Mouse (Mus musculus): Measurements from ENCODE around the gene Defa34. TPM values are rescaled to one million over a fixed set of nuclear protein-coding genes. Genes with fewer than 3 reads are reported as not detected.

The Defa34 gene
- polyA plus RNA-seq (2014; fragmentation: Illumina TruSeq; extraction: RNeasy Lipid Tissue Mini Kit (QIAGEN cat#74804); ENCODE audit: low read depth, low replicate concordance) = not detected

DNA sequence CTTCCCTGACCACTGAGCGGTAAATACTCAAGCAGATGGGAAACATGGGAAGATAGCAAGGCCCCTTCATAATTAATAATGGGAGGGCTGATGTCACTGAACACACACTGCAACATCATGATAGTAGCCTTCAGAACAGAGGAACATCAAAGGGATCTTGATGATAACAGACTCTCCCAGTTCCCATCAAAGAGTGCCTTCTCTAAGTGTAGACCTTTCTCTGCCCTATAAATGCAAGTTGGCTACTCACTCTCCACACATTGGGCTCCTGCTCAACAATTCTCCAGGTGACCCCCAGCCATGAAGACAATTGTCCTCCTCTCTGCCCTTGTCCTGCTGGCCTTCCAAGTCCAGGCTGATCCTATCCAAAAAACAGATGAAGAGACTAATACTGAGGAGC is at the start of gene Defa34:
Gene Defa34 (plus strand): TSS at position 301 of the 400 bp plus-strand sequence.

DNA sequence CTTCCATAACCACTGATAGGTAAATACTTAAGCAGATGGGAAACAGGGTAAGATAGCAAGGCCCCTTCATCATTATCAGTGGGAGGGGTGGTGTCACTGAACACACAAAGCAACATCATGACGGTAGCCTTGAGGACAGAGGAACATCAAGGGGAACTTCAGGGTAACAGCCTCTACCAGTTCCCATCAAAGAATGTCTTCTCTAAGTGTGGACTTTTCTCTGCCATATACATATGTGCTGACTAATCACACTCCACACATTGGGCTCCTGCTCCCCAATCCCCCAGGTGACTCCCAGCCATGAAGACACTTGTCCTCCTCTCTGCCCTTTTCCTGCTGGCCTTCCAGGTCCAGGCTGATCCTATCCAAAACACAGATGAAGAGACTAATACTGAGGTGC is 47.7 kb upstream of the Defa34 start, which contains the start of gene Defa26:
Gene Defa26 (plus strand): TSS at position 301 of the 400 bp plus-strand sequence.

DNA sequence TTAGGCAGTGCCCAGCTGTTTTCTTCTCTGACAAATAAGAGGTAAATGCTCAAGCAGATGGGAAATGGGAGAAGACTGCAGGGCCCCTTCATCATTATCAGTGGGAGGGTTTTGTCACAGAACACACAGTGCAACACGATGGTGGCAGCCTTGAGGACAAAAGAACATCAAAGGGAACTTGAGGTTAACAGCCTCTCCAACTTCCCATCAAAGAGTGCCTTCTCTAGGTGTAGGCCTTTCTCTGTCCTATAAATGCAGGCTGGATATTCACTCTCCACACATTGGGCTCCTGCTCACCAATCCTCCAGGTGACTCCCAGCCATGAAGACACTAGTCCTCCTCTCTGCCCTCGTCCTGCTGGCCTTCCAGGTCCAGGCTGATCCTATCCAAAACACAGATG is 10.1 kb upstream of the Defa34 start, which contains the start of gene Defa17:
Gene Defa17 (plus strand): TSS at position 301 of the 400 bp plus-strand sequence.

DNA sequence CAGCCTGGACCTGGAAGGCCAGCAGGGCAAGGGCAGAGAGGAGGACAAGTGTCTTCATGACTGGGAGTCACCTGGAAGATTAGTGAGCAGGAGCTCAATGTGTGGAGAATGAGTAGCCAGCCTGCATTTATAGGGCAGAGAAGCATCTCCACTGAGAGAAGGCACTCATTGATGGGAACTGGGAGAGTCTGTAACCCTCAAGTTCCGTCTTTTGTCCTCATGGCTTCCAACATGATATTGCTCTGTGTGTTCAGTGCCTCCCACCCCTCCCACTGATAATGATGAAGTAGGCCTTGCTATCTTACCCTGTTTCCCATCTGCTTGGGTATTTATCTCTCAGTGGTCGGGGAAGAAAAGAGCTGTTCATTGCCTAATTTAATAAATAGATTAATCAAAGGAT is 37.9 kb downstream of the Defa34 start, which contains the start of gene AY761184:
Gene AY761184 (minus strand): TSS at position 101 of the 400 bp plus-strand sequence.

Other genes with a start within 250 kb of the Defa34 start
- not detected for gene Defa36, start 238.4 kb upstream of the Defa34 start, polyA plus RNA-seq (2014; fragmentation: Illumina TruSeq; extraction: RNeasy Lipid Tissue Mini Kit (QIAGEN cat#74804); ENCODE audit: low read depth, low replicate concordance)
- gene Gm7849, start 209.2 kb upstream of the Defa34 start, polyA plus RNA-seq (2014; fragmentation: Illumina TruSeq; extraction: RNeasy Lipid Tissue Mini Kit (QIAGEN cat#74804); ENCODE audit: low read depth, low replicate concordance) = 2.2 TPM
- gene Defa20, start 156.5 kb upstream of the Defa34 start, polyA plus RNA-seq (2014; fragmentation: Illumina TruSeq; extraction: RNeasy Lipid Tissue Mini Kit (QIAGEN cat#74804); ENCODE audit: low read depth, low replicate concordance) = not detected
- gene Defa32, start 136.8 kb upstream of the Defa34 start, polyA plus RNA-seq (2014; fragmentation: Illumina TruSeq; extraction: RNeasy Lipid Tissue Mini Kit (QIAGEN cat#74804); ENCODE audit: low read depth, low replicate concordance) = not detected
- not detected for gene Defa37, start 100.4 kb upstream of the Defa34 start, polyA plus RNA-seq (2014; fragmentation: Illumina TruSeq; extraction: RNeasy Lipid Tissue Mini Kit (QIAGEN cat#74804); ENCODE audit: low read depth, low replicate concordance)
- gene Defa28, start 82.8 kb upstream of the Defa34 start, polyA plus RNA-seq (2014; fragmentation: Illumina TruSeq; extraction: RNeasy Lipid Tissue Mini Kit (QIAGEN cat#74804); ENCODE audit: low read depth, low replicate concordance) = not detected
- not detected for gene Gm7861, start 71.3 kb upstream of the Defa34 start, polyA plus RNA-seq (2014; fragmentation: Illumina TruSeq; extraction: RNeasy Lipid Tissue Mini Kit (QIAGEN cat#74804); ENCODE audit: low read depth, low replicate concordance)
- not detected for gene Defa26, start 47.6 kb upstream of the Defa34 start, polyA plus RNA-seq (2014; fragmentation: Illumina TruSeq; extraction: RNeasy Lipid Tissue Mini Kit (QIAGEN cat#74804); ENCODE audit: low read depth, low replicate concordance)
- gene Defa17, start 10.0 kb upstream of the Defa34 start, polyA plus RNA-seq (2014; fragmentation: Illumina TruSeq; extraction: RNeasy Lipid Tissue Mini Kit (QIAGEN cat#74804); ENCODE audit: low read depth, low replicate concordance) = not detected
- not detected for gene AY761184, start 37.8 kb downstream of the Defa34 start, polyA plus RNA-seq (2014; fragmentation: Illumina TruSeq; extraction: RNeasy Lipid Tissue Mini Kit (QIAGEN cat#74804); ENCODE audit: low read depth, low replicate concordance)
- 2.3 TPM for gene Defa24, start 68.7 kb downstream of the Defa34 start, polyA plus RNA-seq (2014; fragmentation: Illumina TruSeq; extraction: RNeasy Lipid Tissue Mini Kit (QIAGEN cat#74804); ENCODE audit: low read depth, low replicate concordance)
- gene Defb50, start 157.7 kb downstream of the Defa34 start, polyA plus RNA-seq (2014; fragmentation: Illumina TruSeq; extraction: RNeasy Lipid Tissue Mini Kit (QIAGEN cat#74804); ENCODE audit: low read depth, low replicate concordance) = not detected
- not detected for gene Defb2, start 174.1 kb downstream of the Defa34 start, polyA plus RNA-seq (2014; fragmentation: Illumina TruSeq; extraction: RNeasy Lipid Tissue Mini Kit (QIAGEN cat#74804); ENCODE audit: low read depth, low replicate concordance)
- not detected for gene Defb10, start 193.1 kb downstream of the Defa34 start, polyA plus RNA-seq (2014; fragmentation: Illumina TruSeq; extraction: RNeasy Lipid Tissue Mini Kit (QIAGEN cat#74804); ENCODE audit: low read depth, low replicate concordance)
- not detected for gene Defb9, start 219.6 kb downstream of the Defa34 start, polyA plus RNA-seq (2014; fragmentation: Illumina TruSeq; extraction: RNeasy Lipid Tissue Mini Kit (QIAGEN cat#74804); ENCODE audit: low read depth, low replicate concordance)
- not detected for gene Defb11, start 240.6 kb downstream of the Defa34 start, polyA plus RNA-seq (2014; fragmentation: Illumina TruSeq; extraction: RNeasy Lipid Tissue Mini Kit (QIAGEN cat#74804); ENCODE audit: low read depth, low replicate concordance)

Data from heart, adult 10 weeks (tissue).